Mouse (Mus musculus): ENCODE data around the gene Cnn3.

DNA sequence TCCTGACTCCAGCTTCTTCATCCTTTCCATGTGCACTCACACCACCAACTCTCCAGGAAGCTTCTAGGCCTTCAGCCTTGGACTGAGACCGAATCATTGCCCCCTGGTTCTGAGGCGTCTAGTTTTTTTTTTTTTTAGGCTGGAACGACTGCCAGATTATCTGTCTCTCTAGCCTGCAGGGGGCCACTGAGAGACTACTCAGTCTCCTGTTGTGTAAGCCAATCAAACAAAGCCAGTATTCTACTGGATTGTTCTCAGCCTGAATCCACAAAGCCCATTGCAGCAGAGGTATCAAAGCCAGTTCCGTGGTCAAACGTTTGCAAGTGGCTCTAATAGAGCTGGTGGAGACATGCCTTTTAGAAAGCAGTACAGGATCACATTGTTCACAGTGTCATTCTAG, 22.8 kb upstream of the Cnn3 start:
- no peak for TF ChIP-seq CTCF (IDR thresholded peaks at IDR 0.05; ENCODE audit: low read depth)
- TF ChIP-seq EP300 (IDR thresholded peaks at IDR 0.05; ENCODE audit: low read depth), result no peak

Measured in liver, postnatal 0 days (tissue).